Mouse (Mus musculus): ENCODE results near the gene Gm19345.

DNA sequence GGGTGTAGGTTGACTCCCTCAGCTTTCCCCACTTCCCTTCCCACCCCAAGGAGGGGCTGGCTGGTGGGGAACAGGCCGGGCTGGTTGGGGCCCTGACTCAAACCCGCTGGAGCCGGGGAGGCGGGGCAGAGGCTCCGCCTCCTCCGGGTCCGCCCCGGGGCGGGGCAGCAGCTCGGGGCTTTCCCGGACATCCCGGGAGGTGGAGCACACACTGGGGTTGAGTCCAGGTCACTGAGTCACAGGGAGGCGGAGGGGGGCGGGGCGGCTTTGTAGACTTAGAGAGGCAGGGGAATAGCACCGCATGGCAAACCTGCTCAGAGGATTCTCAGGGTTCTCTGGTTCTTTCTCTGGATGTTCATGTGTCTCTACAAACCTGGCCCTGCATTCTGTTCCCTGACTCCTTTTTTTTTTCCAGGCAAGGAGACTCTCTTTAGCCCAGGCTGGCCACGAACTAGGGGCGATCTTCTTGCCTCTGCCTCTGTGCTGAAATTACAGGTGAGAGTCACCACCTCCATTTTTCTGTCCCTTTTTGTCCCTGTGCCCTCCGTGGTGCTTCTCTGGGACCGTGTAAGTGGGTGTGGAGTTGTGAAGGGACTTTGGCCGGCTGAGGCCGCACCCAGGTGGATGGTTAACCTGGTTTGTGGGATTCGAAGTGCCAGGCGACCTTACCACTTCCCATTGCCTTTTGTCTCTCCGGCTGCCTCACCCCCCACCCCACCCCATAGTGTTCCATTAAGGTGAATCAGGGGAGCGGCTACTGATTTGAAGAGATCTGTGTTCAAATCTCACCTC is 27.4 kb upstream of the Gm19345 start:
- TF ChIP-seq CTCF (IDR thresholded peaks at IDR 0.05; ENCODE audit: low read depth, low read length) = no peak
- TF ChIP-seq POLR2A (IDR thresholded peaks at IDR 0.05; ENCODE audit: extremely low read depth, insufficient read depth, low read length) = 0 out of 2 replicates have a peak, but pooled peaks have one; percentile 52

All from liver, adult 2 months (tissue).